Mouse (Mus musculus) left cerebral cortex, postnatal 36 days (tissue): ENCODE data around the gene Aldh18a1. TPM values are rescaled to one million over a fixed set of nuclear protein-coding genes. Genes with fewer than 3 reads are reported as not detected.

Source experiments
- DNase-seq, 2 experiments: peaks; one replicate each; pipeline ENCODE4 v3.0.0; 2021 to 2022; ENCODE audit warnings: low spot score in 2 of 2, mixed read lengths in 1 of 2
- intact Hi-C: fragments of 180-260 bp; cut with DNase I; formaldehyde crosslinking; loops from one replicate; pipeline ENCODE4 v1.15.1; 2025
- total RNA-seq, 2 experiments: library from RNA; stranded (reverse); gene quantifications; 2 replicates each; pipeline ENCODE4 v1.2.3; 2021

The Aldh18a1 gene
- total RNA-seq, 2 experiments from 2014 or later, result 23.0 to 25.8 TPM

- DNase-seq, result peak; percentile 51 to 59
These were observed 43.4 kb downstream of the Aldh18a1 start for GRCm38 (mm10) chr19:40544856-40545255.

GRCm38 (mm10) chr19:40542776-40543175, 45.5 kb downstream of the Aldh18a1 start:
- no peak for DNase-seq
- intact Hi-C loops, result no loop called here

More at GRCm38 (mm10) chr19:40544856-40545255, 43.4 kb downstream of the Aldh18a1 start:
- intact Hi-C loops, result loop anchor here (1.0 to 2.0 kb wide), 3 partner anchors 32 to 202 kb away; partner anchors contain the start of gene Sorbs1

GRCm38 (mm10) chr19:40536526-40536925, 51.7 kb downstream of the Aldh18a1 start:
- intact Hi-C loops, result no loop called here
- no peak for DNase-seq

- DNase-seq, result no peak
- intact Hi-C loops, result no loop called here
These were observed 55.7 kb downstream of the Aldh18a1 start for GRCm38 (mm10) chr19:40532525-40532924.

GRCm38 (mm10) chr19:40530323-40530722, 57.9 kb downstream of the Aldh18a1 start:
- no peak for DNase-seq
- intact Hi-C loops, result no loop called here

- DNase-seq, result no peak
- intact Hi-C loops, result no loop called here
These were observed 60.0 kb downstream of the Aldh18a1 start for GRCm38 (mm10) chr19:40528254-40528653.

GRCm38 (mm10) chr19:40526367-40527014, 61.8 kb downstream of the Aldh18a1 start:
- no peak for DNase-seq
- intact Hi-C loops, result no loop called here

- DNase-seq, result no peak
- intact Hi-C loops, result no loop called here
These were observed 64.7 kb downstream of the Aldh18a1 start for GRCm38 (mm10) chr19:40523431-40524005.

GRCm38 (mm10) chr19:40520403-40520802, 67.9 kb downstream of the Aldh18a1 start:
- intact Hi-C loops, result no loop called here
- no peak for DNase-seq

- no peak for DNase-seq
- intact Hi-C loops, result loop anchor here (10.0 kb wide), 1 partner anchor 124 kb away; no protein-coding TSS in a partner anchor
These were observed 69.6 kb downstream of the Aldh18a1 start for GRCm38 (mm10) chr19:40518706-40519105.

GRCm38 (mm10) chr19:40515596-40515995, 72.7 kb downstream of the Aldh18a1 start:
- DNase-seq, result no peak
- intact Hi-C loops, result loop anchor here (10.0 kb wide), 1 partner anchor 121 kb away; no protein-coding TSS in a partner anchor

- DNase-seq, result no peak
- intact Hi-C loops, result loop anchor here (5.0 to 10.0 kb wide), 3 partner anchors 57 to 120 kb away; no protein-coding TSS in a partner anchor
These were observed 73.9 kb downstream of the Aldh18a1 start for GRCm38 (mm10) chr19:40514376-40514775.

- intact Hi-C loops, result loop anchor here (2.0 to 10.0 kb wide), 5 partner anchors 31 to 119 kb away; no protein-coding TSS in a partner anchor
These were observed 74.6 kb downstream of the Aldh18a1 start, which contains the start of gene Sorbs1 for GRCm38 (mm10) chr19:40513632-40514078. Gene Sorbs1, minus strand, starts transcription at chr19:40513779.

GRCm38 (mm10) chr19:40512500-40513421, 75.5 kb downstream of the Aldh18a1 start:
- DNase-seq, result peak; percentile 55 to 56
- intact Hi-C loops, result loop anchor here (2.0 to 10.0 kb wide), 5 partner anchors 32 to 118 kb away; no protein-coding TSS in a partner anchor

More at GRCm38 (mm10) chr19:40513632-40514078, 74.6 kb downstream of the Aldh18a1 start, which contains the start of gene Sorbs1:
- peak; percentile 95 to 98 for DNase-seq

- peak in 1 of 2 experiments; percentile 26 for DNase-seq
- intact Hi-C loops, result loop anchor here (2.0 to 10.0 kb wide), 5 partner anchors 33 to 117 kb away; no protein-coding TSS in a partner anchor
These were observed 76.5 kb downstream of the Aldh18a1 start for GRCm38 (mm10) chr19:40511679-40512309.

- no peak for DNase-seq
- intact Hi-C loops, result loop anchor here (5.0 to 10.0 kb wide), 3 partner anchors 54 to 116 kb away; no protein-coding TSS in a partner anchor
These were observed 77.2 kb downstream of the Aldh18a1 start for GRCm38 (mm10) chr19:40511100-40511439.

- intact Hi-C loops, result loop anchor here (5.0 to 10.0 kb wide), 3 partner anchors 53 to 116 kb away; no protein-coding TSS in a partner anchor
- DNase-seq, result peak in 1 of 2 experiments; percentile 35
These were observed 77.7 kb downstream of the Aldh18a1 start for GRCm38 (mm10) chr19:40510387-40511099.

GRCm38 (mm10) chr19:40509274-40509673, 79.0 kb downstream of the Aldh18a1 start:
- DNase-seq, result no peak

More at GRCm38 (mm10) chr19:40509274-40509673, 79.0 kb downstream of the Aldh18a1 start:
- intact Hi-C loops, result no loop called here
